Mouse (Mus musculus): ENCODE measurements around the gene Nup37. TPM values are rescaled to one million over a fixed set of nuclear protein-coding genes. Genes with fewer than 3 reads are reported as not detected.

Nup37 gene
- 32.5 TPM for polyA plus RNA-seq (2021)

DNA sequence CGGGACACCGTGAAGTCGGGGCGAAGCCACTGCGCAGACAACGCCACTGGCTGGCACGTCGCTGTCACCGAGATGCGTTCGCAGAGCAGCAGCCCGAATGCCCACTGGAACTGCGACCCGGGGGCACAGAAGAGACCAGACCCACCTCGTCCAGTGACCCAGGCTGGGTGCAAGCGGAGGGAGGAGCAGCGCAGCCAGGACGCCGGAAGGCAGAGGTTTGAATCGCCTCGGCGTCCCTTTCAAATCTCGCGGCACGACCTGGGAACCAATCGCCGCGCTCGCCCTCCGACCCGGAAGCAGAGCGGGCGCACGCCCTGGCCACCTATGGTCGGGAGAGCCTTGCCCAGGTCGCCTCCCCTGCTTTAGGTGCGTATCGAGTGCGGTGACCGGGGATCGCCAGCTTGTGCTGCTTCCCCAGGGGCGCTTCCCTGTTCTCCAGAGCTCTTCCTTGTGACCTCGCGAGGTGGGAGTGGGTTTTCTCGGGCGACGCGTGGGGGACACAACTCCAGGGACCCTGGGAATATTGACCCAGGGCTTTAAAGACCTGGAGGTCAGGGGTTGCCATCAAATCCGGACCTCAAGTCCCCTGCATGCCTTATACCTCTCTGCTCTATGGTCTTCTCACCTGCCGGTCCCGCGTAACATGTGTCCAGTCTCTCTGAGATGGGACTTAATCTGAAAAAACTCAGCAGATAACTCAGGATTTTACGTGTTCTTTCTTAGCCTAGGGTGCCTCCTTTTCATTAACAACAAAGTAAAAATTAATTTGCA lies at the start of gene Nup37, which contains the start of gene Parpbp:
TSS of gene Nup37 (plus strand) at position 286 of the 771 bp plus-strand sequence.
TSS of gene Parpbp (minus strand) at position 235 of the 771 bp plus-strand sequence.
- ChIA-PET CTCF (no interaction called here), POLR2A (no interaction called here)
- in situ Hi-C loops (cut with MboI; ENCODE audit: low pct_unique_long_range_greater_than_20kb): loop anchor here (10.0 to 25.0 kb wide), 2 partner anchors 292 to 460 kb away; partner anchors contain the start of gene Igf1
- ATAC-seq (peak; percentile 81), DNase-seq (ENCODE audit: low read depth, low spot score) (no peak)
- no peaks in the 10 kb centered on the region for H3K27me3 ChIP-seq
- no peak for TF ChIP-seq CTCF (IDR thresholded peaks at IDR 0.05)

DNA sequence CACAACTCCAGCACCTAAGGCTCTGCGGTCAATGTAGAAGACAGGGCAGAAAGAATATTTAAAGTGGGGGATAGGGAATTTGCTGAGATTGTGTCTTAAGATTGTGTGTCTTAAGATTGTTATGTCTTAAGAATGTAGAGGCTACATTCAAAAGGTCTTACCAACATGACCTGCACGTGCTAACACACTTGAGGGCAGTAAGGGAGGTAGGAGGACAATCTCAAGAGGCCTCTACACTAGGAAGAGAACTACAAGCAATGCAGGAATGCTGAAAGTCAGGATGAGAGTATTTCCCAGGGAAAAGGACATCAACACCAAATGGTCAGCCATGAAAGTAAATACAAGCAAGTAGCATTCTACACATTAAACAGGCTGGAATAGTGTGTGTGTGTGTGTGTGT lies 40.6 kb upstream of the Nup37 start:
- H3K27me3 ChIP-seq: no peaks in the 10 kb centered on the region
- no peak for TF ChIP-seq CTCF (IDR thresholded peaks at IDR 0.05)
- ATAC-seq (no peak), DNase-seq (ENCODE audit: low read depth, low spot score) (no peak)
- POLR2A ChIA-PET: no interaction called here
- CTCF ChIA-PET: no interaction called here
- in situ Hi-C loops (cut with MboI; ENCODE audit: low pct_unique_long_range_greater_than_20kb): no loop called here

DNA sequence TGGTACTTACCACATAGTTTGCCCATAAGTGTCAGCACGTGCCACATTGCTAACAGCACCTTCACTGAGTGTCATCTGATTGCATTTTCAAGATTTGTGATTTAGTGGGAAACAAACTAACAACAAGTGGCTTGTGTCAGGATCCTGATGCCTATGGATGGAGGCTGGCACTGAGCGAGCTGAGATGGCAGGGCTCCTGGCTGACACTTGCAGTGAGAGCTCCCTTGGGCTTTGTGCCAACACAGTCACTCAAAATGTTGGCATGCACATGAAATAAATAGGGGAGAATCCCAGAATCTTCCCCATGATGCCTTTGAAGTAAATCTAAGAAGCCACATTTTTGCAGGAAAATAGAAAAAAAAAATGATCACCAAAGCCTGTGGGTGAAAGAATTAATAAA lies 33.5 kb upstream of the Nup37 start:
- ChIA-PET CTCF (no interaction called here), POLR2A (no interaction called here)
- in situ Hi-C loops (cut with MboI; ENCODE audit: low pct_unique_long_range_greater_than_20kb): loop anchor here (10.0 kb wide), 1 partner anchor 258 kb away; the partner anchor contains the start of gene Igf1
- DNase-seq (ENCODE audit: low read depth, low spot score) (no peak), ATAC-seq (no peak)
- no peaks in the 10 kb centered on the region for H3K27me3 ChIP-seq
- TF ChIP-seq CTCF (IDR thresholded peaks at IDR 0.05): no peak

DNA sequence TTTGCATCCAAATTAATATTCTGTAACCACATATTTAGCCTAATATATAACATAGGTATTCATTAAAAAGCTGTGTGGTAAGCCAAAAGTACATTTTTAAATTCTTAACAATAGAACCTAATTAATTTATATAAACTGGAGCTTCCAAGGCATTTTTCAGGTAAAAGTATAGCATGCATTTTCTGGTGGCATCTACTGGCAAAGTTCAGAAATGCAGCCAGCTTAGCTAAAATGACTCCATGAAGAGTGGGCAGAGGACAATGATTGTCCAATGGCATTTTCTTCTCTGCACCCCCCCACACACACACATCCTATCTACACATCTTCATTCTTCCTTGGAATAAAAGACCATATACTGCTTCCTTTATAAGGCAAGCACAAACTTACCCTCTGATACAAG lies 27.1 kb upstream of the Nup37 start:
- peak; percentile 48 for TF ChIP-seq CTCF (IDR thresholded peaks at IDR 0.05)
- CTCF ChIA-PET: interaction anchor here (0.9 to 1.4 kb wide), 5 partner anchors 135 to 266 kb away, joined by 3 to 4 read pairs (median 3); no protein-coding TSS in a partner anchor
- in situ Hi-C loops (cut with MboI; ENCODE audit: low pct_unique_long_range_greater_than_20kb): loop anchor here (5.0 to 10.0 kb wide), 2 partner anchors 192 to 265 kb away; partner anchors contain the start of gene Igf1
- POLR2A ChIA-PET: interaction anchor here (0.8 kb wide), 1 partner anchor 15 kb away, joined by 3 read pairs; no protein-coding TSS in a partner anchor
- no peaks in the 10 kb centered on the region for H3K27me3 ChIP-seq
- ATAC-seq (no peak), DNase-seq (ENCODE audit: low read depth, low spot score) (no peak)

DNA sequence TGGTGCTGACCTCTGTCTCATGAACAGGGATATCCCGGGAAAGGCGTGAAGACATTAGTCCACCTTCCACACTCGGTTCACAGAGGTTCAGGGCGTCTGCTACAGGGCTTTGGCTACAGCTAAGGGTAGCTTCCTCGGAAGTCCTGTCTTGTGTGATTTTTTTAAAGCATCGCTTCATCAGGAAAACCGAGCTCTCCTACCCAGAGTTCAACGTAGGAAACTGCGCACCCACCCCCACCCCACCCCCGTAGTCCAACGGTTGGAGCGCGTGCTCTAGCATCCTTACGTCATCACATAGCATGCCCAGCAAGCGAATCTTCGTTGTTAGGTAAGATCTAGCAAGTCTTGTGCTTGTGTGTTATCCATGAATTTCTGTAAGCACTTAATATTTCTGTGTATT lies 11.2 kb upstream of the Nup37 start:
- no peak for DNase-seq (ENCODE audit: low read depth, low spot score)
- ChIA-PET POLR2A (interaction anchor here (0.8 kb wide), 1 partner anchor 16 kb away, joined by 3 read pairs; no protein-coding TSS in a partner anchor), CTCF (interaction anchor here (1.0 kb wide), 1 partner anchor 9 kb away, joined by 3 read pairs; no protein-coding TSS in a partner anchor)
- in situ Hi-C loops (cut with MboI; ENCODE audit: low pct_unique_long_range_greater_than_20kb): loop anchor here (25.0 kb wide), 1 partner anchor 448 kb away; no protein-coding TSS in a partner anchor
- no peaks in the 10 kb centered on the region for H3K27me3 ChIP-seq
- no peak for ATAC-seq
- TF ChIP-seq CTCF (IDR thresholded peaks at IDR 0.05): no peak

DNA sequence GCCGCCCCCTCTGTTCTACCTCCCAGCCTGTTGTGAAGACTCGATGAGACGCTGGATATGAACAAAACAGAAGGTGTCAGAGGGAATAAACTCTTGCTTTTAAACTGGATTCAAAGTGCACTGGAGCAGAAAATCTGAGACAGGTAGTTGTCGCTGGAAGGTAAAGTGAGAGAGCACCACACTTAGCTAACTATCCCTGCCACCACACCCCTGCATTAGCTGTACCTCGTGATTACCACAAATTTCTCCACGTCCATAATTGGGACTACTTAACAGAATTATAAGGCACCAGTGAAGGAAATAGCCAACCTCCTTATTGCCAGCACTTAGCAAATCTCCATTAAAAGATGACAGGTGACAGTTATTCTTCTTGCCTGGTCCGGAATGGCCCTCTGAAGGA lies 605 bp upstream of the Nup37 start:
- ChIA-PET CTCF (no interaction called here), POLR2A (no interaction called here)
- in situ Hi-C loops (cut with MboI; ENCODE audit: low pct_unique_long_range_greater_than_20kb): loop anchor here (10.0 to 25.0 kb wide), 2 partner anchors 291 to 459 kb away; partner anchors contain the start of gene Igf1
- ATAC-seq (no peak), DNase-seq (ENCODE audit: low read depth, low spot score) (no peak)
- TF ChIP-seq CTCF (IDR thresholded peaks at IDR 0.05): no peak
- no peaks in the 10 kb centered on the region for H3K27me3 ChIP-seq

DNA sequence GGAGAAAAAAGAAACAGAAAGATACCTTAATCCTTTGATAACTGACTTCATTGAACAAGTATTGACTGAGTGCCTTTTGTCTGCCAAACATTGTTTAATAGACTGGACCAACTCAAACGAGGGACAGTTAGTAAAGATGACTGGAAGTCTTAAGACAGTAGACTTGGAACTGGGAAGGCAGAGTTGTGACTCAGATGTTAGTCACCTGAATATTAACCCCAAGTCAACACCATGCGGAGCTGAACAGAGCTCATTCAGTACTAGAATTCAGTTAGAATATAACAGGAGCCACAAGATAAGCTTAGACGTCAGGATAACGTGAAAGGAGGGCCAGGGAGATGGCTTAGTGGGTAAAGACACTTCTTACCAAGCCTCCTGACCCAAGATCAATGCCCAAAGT lies 3.6 kb downstream of the Nup37 start:
- DNase-seq (ENCODE audit: low read depth, low spot score) (peak; percentile 19), ATAC-seq (peak; percentile 65)
- H3K27me3 ChIP-seq: no peaks in the 10 kb centered on the region
- in situ Hi-C loops (cut with MboI; ENCODE audit: low pct_unique_long_range_greater_than_20kb): no loop called here
- TF ChIP-seq CTCF (IDR thresholded peaks at IDR 0.05): no peak
- ChIA-PET POLR2A (no interaction called here), CTCF (interaction anchor here (1.0 to 2.0 kb wide), 2 partner anchors 11 to 13 kb away, joined by 3 to 5 read pairs; no protein-coding TSS in a partner anchor)

DNA sequence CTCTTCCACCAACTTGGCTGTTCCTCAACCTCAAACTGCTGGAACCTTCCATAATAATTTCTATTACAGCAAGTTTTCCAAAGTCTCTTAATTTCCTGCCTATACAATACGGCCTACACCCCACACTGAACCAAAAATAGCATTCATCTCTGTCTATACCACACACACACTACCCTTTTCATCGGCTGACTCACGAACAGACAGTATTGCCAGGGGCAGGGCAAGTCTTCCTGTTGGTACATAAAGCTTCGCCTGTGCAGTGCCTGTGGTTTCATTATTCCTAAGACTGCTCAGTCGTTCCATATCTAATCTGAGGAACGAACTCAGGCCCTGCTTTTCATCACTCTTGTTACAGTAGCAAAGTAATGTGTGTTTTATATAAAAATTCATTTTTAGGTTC lies 4.9 kb downstream of the Nup37 start:
- TF ChIP-seq CTCF (IDR thresholded peaks at IDR 0.05): no peak
- ChIA-PET CTCF (no interaction called here), POLR2A (no interaction called here)
- in situ Hi-C loops (cut with MboI; ENCODE audit: low pct_unique_long_range_greater_than_20kb): no loop called here
- DNase-seq (ENCODE audit: low read depth, low spot score) (no peak), ATAC-seq (no peak)
- no peaks in the 10 kb centered on the region for H3K27me3 ChIP-seq

DNA sequence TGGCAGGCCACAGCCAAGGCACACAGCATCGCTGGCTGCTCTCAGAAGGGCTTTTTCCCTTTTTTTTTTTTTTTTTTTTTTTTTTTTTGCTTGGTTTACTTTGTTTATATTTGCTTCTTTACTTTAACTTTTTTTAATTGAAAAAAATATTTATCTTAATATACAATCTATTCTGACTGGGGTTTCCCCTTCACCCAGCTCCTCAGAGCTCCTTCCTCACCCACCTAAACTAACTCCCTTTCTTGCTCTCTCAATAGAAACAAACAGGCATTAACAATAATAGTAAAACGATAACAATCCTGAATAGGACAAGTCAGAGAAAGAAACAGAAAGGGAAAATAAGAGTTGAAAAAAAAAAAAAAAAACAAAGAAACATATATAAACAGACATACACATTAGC lies 15.3 kb downstream of the Nup37 start:
- H3K27me3 ChIP-seq: no peaks in the 10 kb centered on the region
- ATAC-seq (no peak), DNase-seq (ENCODE audit: low read depth, low spot score) (no peak)
- in situ Hi-C loops (cut with MboI; ENCODE audit: low pct_unique_long_range_greater_than_20kb): loop anchor here (10.0 kb wide), 1 partner anchor 143 kb away; no protein-coding TSS in a partner anchor
- no peak for TF ChIP-seq CTCF (IDR thresholded peaks at IDR 0.05)
- CTCF ChIA-PET: interaction anchor here (1.2 to 2.0 kb wide), 2 partner anchors 12 kb away, joined by 3 to 5 read pairs; no protein-coding TSS in a partner anchor
- POLR2A ChIA-PET: no interaction called here

DNA sequence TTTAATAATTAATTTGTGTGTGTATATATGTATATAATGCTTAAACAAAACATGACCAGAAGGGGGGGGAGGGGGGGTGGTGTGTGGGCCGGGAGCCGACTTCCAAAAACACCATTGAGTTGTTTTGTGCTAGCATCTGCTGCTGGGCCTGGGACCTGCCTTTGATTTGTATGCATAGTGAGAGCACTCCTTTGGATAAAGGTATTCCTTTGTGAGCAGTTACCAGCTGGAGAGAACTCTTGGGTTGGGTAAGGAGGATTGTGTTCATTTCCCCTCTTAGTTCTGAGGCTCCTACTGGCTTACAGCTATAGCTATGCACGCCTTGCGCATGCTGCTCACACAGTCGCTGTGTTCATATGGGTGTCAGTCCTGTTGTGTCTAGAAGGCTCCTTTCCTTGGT lies 15.9 kb downstream of the Nup37 start:
- in situ Hi-C loops (cut with MboI; ENCODE audit: low pct_unique_long_range_greater_than_20kb): loop anchor here (10.0 kb wide), 1 partner anchor 142 kb away; no protein-coding TSS in a partner anchor
- ChIA-PET CTCF (interaction anchor here (1.2 kb wide), 1 partner anchor 12 kb away, joined by 3 read pairs; no protein-coding TSS in a partner anchor), POLR2A (no interaction called here)
- no peaks in the 10 kb centered on the region for H3K27me3 ChIP-seq
- ATAC-seq (no peak), DNase-seq (ENCODE audit: low read depth, low spot score) (no peak)
- TF ChIP-seq CTCF (IDR thresholded peaks at IDR 0.05): no peak

DNA sequence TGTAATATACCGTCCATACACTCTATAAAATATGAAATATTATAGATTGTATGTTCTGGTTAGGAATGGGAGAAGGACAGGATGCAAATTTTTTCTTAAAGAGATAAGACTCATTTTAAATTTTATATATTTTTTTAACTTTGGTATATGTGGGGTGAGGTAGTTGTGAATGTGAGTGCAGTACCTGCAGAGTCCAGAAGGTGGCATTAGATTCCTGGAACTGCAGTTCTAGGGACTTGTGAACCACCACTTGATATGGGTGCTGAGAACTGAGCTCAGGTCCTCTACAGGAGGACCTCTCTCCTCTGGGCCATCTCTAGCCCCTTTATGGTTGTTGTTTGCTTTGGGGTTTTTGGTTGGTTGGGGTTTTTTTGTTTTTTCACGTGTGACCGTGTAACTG lies 19.4 kb downstream of the Nup37 start:
- CTCF ChIA-PET: interaction anchor here (1.2 kb wide), 1 partner anchor 9 kb away, joined by 3 read pairs; no protein-coding TSS in a partner anchor
- no peak for ATAC-seq
- TF ChIP-seq CTCF (IDR thresholded peaks at IDR 0.05): peak; percentile 64

More for the DNA sequence above, 19.4 kb downstream of the Nup37 start:
- in situ Hi-C loops (cut with MboI; ENCODE audit: low pct_unique_long_range_greater_than_20kb): loop anchor here (10.0 kb wide), 1 partner anchor 139 kb away; no protein-coding TSS in a partner anchor
- no peaks in the 10 kb centered on the region for H3K27me3 ChIP-seq
- no peak for DNase-seq (ENCODE audit: low read depth, low spot score)
- POLR2A ChIA-PET: no interaction called here

Data from Patski (cell line).